Mouse (Mus musculus) lung, postnatal 0 days (tissue): ENCODE measurements at regions not wholly inside any gene's neighbourhood (a gene's known extent, or its start where the extent isn't known, plus 50 kb on each side); places are given as distances from the start of the nearest gene placed in this dataset.

Experiments
- CTCF ChIP-seq: IDR thresholded peaks from 2 replicates; pipeline ENCODE4 v1.5.1; 2016; ENCODE audit warnings: antibody characterized with exemption, mild to moderate bottlenecking
- EP300 ChIP-seq: IDR thresholded peaks from 2 replicates; pipeline ENCODE4 v1.6.1; 2016; ENCODE audit warnings: antibody characterized with exemption, mild to moderate bottlenecking, control low read depth

DNA sequence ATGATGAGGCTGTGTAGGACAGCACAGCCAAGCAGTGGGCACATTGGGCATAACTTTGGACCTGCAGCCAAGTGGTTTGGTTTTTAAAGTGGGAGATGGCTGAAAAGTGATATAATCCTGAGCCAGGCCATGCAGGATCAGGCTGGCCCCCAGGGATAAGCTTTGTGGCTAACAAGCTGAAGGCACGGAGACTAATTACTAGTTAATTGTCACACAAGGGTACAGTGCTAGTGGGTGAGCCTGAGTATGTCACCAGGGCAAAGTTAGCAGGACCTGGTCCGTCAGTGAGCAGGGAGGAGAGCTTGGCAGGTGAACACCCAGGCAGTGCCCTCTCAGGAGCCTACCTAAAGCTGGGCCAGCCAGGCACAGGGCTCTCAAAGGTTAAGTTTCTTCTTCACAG, 295.7 kb downstream of the Fut8 start:
- TF ChIP-seq CTCF (no peak), EP300 (no peak)
